Mouse (Mus musculus): ENCODE measurements around the gene Samd4b.

DNA sequence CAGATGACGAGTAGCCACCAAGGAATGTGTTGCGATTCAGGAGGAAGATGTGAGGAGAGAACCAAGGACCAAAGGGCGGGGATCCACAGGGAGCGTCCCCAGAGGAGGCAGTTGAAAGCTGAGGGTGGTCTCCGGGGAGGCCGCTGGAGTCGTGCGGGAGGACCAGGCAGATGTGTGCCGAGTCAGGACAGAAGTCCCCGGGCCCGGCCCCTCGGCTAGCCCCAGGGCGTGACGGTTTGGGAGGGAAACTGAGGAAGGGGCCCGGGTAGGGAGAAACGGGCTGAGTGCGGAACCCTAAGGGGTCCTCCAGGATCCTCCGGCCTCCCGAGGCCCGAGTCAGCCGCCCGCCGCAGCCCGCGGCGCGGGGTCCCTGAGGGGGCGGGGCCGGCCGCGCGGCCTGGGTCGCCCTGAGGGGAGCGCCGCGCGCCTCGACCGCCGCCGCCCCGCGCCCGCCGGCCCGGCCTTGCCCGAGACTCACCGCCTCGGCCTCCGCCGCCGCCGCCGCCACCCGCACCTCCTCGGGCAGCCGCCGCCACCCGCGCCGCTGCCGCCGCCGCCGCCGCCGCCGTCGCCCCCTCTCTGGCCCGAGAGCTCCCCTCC is 162.2 kb downstream of the Samd4b start:
- TF ChIP-seq MAFK (IDR thresholded peaks at IDR 0.05; ENCODE audit: insufficient read depth, low read depth, low read length), result no peak
- TF ChIP-seq ZC3H11A (IDR thresholded peaks at IDR 0.05; ENCODE audit: borderline replicate concordance, low read depth, low read length), result no peak
- TF ChIP-seq CHD2 (IDR thresholded peaks at IDR 0.05; ENCODE audit: low read depth, low read length), result no peak
- TF ChIP-seq ZNF384 (IDR thresholded peaks at IDR 0.05; ENCODE audit: low read depth, low read length), result no peak
- TF ChIP-seq HCFC1 (IDR thresholded peaks at IDR 0.05; ENCODE audit: borderline replicate concordance, insufficient read depth, low read length), result no peak
